9 mouse cellular contexts compared by ENCODE assay signal in the genomic region with DNA sequence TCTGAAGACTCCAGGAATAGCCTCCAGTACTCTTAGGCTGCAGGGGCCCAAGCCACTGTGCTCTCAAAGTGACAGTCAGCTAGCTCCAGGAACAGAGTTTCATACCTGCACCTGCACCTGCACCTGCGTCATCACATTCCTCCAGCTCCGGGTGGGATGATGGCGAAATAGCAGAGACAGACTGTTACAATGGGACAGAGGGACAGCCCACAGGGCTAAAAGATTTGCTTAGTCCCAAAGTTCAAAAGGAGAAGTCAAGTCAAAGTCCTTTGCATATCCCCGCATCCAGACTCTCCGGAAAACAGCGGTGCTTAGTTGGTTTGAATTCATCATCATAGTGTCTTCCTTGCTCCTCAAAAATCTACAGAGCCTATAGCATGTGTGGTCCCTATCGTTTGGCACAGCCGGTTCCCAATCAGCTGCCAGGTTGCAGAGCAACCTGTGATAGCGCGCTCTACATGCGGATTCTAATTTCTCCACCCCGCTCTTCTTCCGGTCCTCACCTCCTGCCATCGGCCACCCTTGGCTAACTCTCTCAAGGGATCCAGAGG. TPM values are rescaled to one million over a fixed set of nuclear protein-coding genes. Genes with fewer than 3 reads are reported as not detected.
DNase-seq lines count a peak whose midpoint lies in the region; ATAC-seq and TF ChIP-seq lines count a peak whose summit lies in the region.
"Had no signal": no experiment of that assay in that cellular context is flagged by ENCODE, and none has a peak within 500 bp of the region (broad histone marks: within the 10 kb centered on the region; RNA-seq: fewer than 3 reads in every experiment).

Slc22a3 (minus strand) TSS at position 51 of the 551 bp plus-strand sequence.

- ATAC-seq in kidney, postnatal 0 days (replicated peaks; ENCODE audit: low FRiP score, low read depth) = no peak
- no peak for ATAC-seq in embryonic facial prominence, embryonic 13.5 days (ENCODE audit: insufficient number of reproducible peaks, insufficient read depth, low FRiP score, low TSS enrichment, low read depth)
- ATAC-seq in intestine, embryonic 15.5 days = no peak
- ATAC-seq in midbrain, embryonic 16.5 days = no peak
- ATAC-seq: Patski had no signal

- H3K4me2 ChIP-seq in kidney, postnatal 0 days (ENCODE audit: low read length) = peak within 1 kb of the TSS; percentile 67
- H3K4me2 ChIP-seq in embryonic facial prominence, embryonic 13.5 days = peak within 1 kb of the TSS; percentile 73
- peak within 1 kb of the TSS; percentile 81 for H3K4me2 ChIP-seq in intestine, embryonic 15.5 days (replicated peaks)
- peak within 1 kb of the TSS; percentile 74 for H3K4me2 ChIP-seq in midbrain, embryonic 16.5 days (ENCODE audit: low read length)

- H3K27me3 ChIP-seq in kidney, postnatal 0 days (ENCODE audit: insufficient read depth, low read length) = peaks cover 34% of the 10 kb centered on the region
- peaks cover 76% of the 10 kb centered on the region for H3K27me3 ChIP-seq in embryonic facial prominence, embryonic 13.5 days
- H3K27me3 ChIP-seq in intestine, embryonic 15.5 days (replicated peaks) = peaks cover 42% of the 10 kb centered on the region
- H3K27me3 ChIP-seq in midbrain, embryonic 16.5 days (ENCODE audit: control insufficient read depth, insufficient read depth, low read depth, low read length) = peaks cover 38% of the 10 kb centered on the region

- H3K36me3 ChIP-seq in kidney, postnatal 0 days (ENCODE audit: insufficient read depth, low read length) = no peaks in the 10 kb centered on the region
- no peaks in the 10 kb centered on the region for H3K36me3 ChIP-seq in embryonic facial prominence, embryonic 13.5 days
- H3K36me3 ChIP-seq in intestine, embryonic 15.5 days = no peaks in the 10 kb centered on the region
- H3K36me3 ChIP-seq in midbrain, embryonic 16.5 days (ENCODE audit: control insufficient read depth, insufficient read depth, low read length) = no peaks in the 10 kb centered on the region

- TF ChIP-seq CTCF in kidney, postnatal 0 days (IDR thresholded peaks at IDR 0.05; ENCODE audit: low read depth) = no peak

- H3K9ac ChIP-seq in kidney, postnatal 0 days (ENCODE audit: low read depth, low read length) = no peak within 1 kb of the TSS
- peak within 1 kb of the TSS; percentile 49; the same call in 1 of the 2 replicates for H3K9ac ChIP-seq in embryonic facial prominence, embryonic 13.5 days
- peak within 1 kb of the TSS; percentile 18; the same call in 1 of the 2 replicates for H3K9ac ChIP-seq in intestine, embryonic 15.5 days
- H3K9ac ChIP-seq in midbrain, embryonic 16.5 days (ENCODE audit: low read depth, low read length) = peak within 1 kb of the TSS; percentile 54; the same call in 1 of the 2 replicates

- 10% methylated on average over 14 of the region's 14 CpGs for WGBS in kidney, postnatal 0 days
- WGBS in embryonic facial prominence, embryonic 13.5 days = 10% methylated on average over 14 of the region's 14 CpGs
- 22% methylated on average over 14 of the region's 14 CpGs for WGBS in intestine, embryonic 15.5 days
- WGBS in midbrain, embryonic 16.5 days = 8% methylated on average over 14 of the region's 14 CpGs

- H3K4me3 ChIP-seq in kidney, postnatal 0 days (replicated peaks; ENCODE audit: low read depth, low read length) = peak within 1 kb of the TSS; percentile 37
- peak within 1 kb of the TSS; percentile 40 for H3K4me3 ChIP-seq in embryonic facial prominence, embryonic 13.5 days
- H3K4me3 ChIP-seq in intestine, embryonic 15.5 days (replicated peaks) = peak within 1 kb of the TSS; percentile 37
- peak within 1 kb of the TSS; percentile 44 for H3K4me3 ChIP-seq in midbrain, embryonic 16.5 days (ENCODE audit: low read depth, low read length)

- no peak within 1 kb of the TSS for H3K27ac ChIP-seq in kidney, postnatal 0 days
- H3K27ac ChIP-seq in embryonic facial prominence, embryonic 13.5 days = no peak within 1 kb of the TSS
- no peak within 1 kb of the TSS for H3K27ac ChIP-seq in intestine, embryonic 15.5 days
- H3K27ac ChIP-seq in midbrain, embryonic 16.5 days (ENCODE audit: low read length) = no peak within 1 kb of the TSS

- H3K4me1 ChIP-seq in kidney, postnatal 0 days (replicated peaks; ENCODE audit: insufficient read depth, low read length) = no peaks in the 10 kb centered on the region; the same call in 1 of the 2 replicates
- H3K4me1 ChIP-seq in embryonic facial prominence, embryonic 13.5 days = peaks cover 11% of the 10 kb centered on the region
- peaks cover 6% of the 10 kb centered on the region; the same call in 1 of the 2 replicates for H3K4me1 ChIP-seq in intestine, embryonic 15.5 days (replicated peaks)
- peaks cover 2% of the 10 kb centered on the region; the same call in 1 of the 2 replicates for H3K4me1 ChIP-seq in midbrain, embryonic 16.5 days (ENCODE audit: control insufficient read depth, insufficient read depth, low read length)

- no peaks in the 10 kb centered on the region for H3K9me3 ChIP-seq in kidney, postnatal 0 days (replicated peaks; ENCODE audit: low read length)
- no peaks in the 10 kb centered on the region for H3K9me3 ChIP-seq in embryonic facial prominence, embryonic 13.5 days
- H3K9me3 ChIP-seq in intestine, embryonic 15.5 days = no peaks in the 10 kb centered on the region
- no peaks in the 10 kb centered on the region for H3K9me3 ChIP-seq in midbrain, embryonic 16.5 days (replicated peaks; ENCODE audit: control insufficient read depth, low read length, poor library complexity, severe bottlenecking)

- DNase-seq in kidney, postnatal 0 days (ENCODE audit: low spot score) = no peak
- DNase-seq in kidney, adult 9 months = no peak
- no peak for DNase-seq in urinary bladder, postnatal 4 days (ENCODE audit: low spot score in 2 of 2)
- no peak for DNase-seq in thymus, postnatal 25 days
- DNase-seq in MN1 (ENCODE audit: low spot score) = no peak

RNA-seq across cellular contexts. Expression of gene Slc22a3, which starts in this region (rescaled TPM):
- 0.57 and 0.68 TPM in 2 replicates for polyA plus RNA-seq in kidney, postnatal 0 days (2015; fragmentation: Nextera tagmentation; extraction: Ambion mirVana)
- polyA plus RNA-seq in embryonic facial prominence, embryonic 13.5 days (2015; fragmentation: Nextera tagmentation; extraction: Ambion mirVana) = 0.54 and 0.59 TPM in 2 replicates
- 0.16 and 0.21 TPM in 2 replicates for polyA plus RNA-seq in intestine, embryonic 15.5 days (2015; fragmentation: Nextera tagmentation; extraction: Ambion mirVana)
- polyA plus RNA-seq in midbrain, embryonic 16.5 days (2015; fragmentation: Nextera tagmentation; extraction: Ambion mirVana) = 1.9 and 2.3 TPM in 2 replicates
- polyA plus RNA-seq: Patski had no signal
